Mouse (Mus musculus) gastrocnemius, postnatal 36 days (tissue): Measurements from ENCODE around the gene Fbxw8. TPM values are rescaled to one million over a fixed set of nuclear protein-coding genes. Genes with fewer than 3 reads are reported as not detected.
A peak's percentile ranks its signal among the peaks of the same experiment; 100 is the strongest.

Source experiments
- DNase-seq, 2 experiments: peaks; one replicate each; pipeline ENCODE4 v3.0.0; 2022
- intact Hi-C: fragments of 180-260 bp; cut with DNase I; formaldehyde crosslinking; loops from one replicate; pipeline ENCODE4 v1.15.1; 2025
- total RNA-seq, 2 experiments: library from RNA; stranded (reverse); gene quantifications; 2 replicates each; pipeline ENCODE4 v1.2.3; 2021

The Fbxw8 gene
- total RNA-seq, 2 experiments from 2014 or later: 17.8 to 19.1 TPM

GRCm38 (mm10) chr5:118028191-118029034 is 126.9 kb downstream of the Fbxw8 start:
- intact Hi-C loops: no loop called here
- DNase-seq: no peak

GRCm38 (mm10) chr5:118027698-118028190 is 127.5 kb downstream of the Fbxw8 start, which contains the start of gene Tesc:
Gene Tesc, plus strand, starts transcription at chr5:118027743.
- intact Hi-C loops: no loop called here
- no peak for DNase-seq

GRCm38 (mm10) chr5:118027101-118027697 is 128.1 kb downstream of the Fbxw8 start:
- intact Hi-C loops: no loop called here
- no peak for DNase-seq

- no peak for DNase-seq
- intact Hi-C loops: no loop called here
Observed at GRCm38 (mm10) chr5:118026343-118026742, 128.9 kb downstream of the Fbxw8 start.

GRCm38 (mm10) chr5:118025880-118026279 is 129.4 kb downstream of the Fbxw8 start:
- no peak for DNase-seq
- intact Hi-C loops: no loop called here

GRCm38 (mm10) chr5:118023053-118023452 is 132.2 kb downstream of the Fbxw8 start:
- intact Hi-C loops: no loop called here
- no peak for DNase-seq

- intact Hi-C loops: no loop called here
- DNase-seq: no peak
Observed at GRCm38 (mm10) chr5:118019905-118020304, 135.4 kb downstream of the Fbxw8 start.

- DNase-seq: no peak
- intact Hi-C loops: no loop called here
Observed at GRCm38 (mm10) chr5:118017527-118017926, 137.7 kb downstream of the Fbxw8 start.

GRCm38 (mm10) chr5:118015669-118016068 is 139.6 kb downstream of the Fbxw8 start:
- intact Hi-C loops: no loop called here
- no peak for DNase-seq

GRCm38 (mm10) chr5:118015028-118015427 is 140.2 kb downstream of the Fbxw8 start:
- peak in 1 of 2 experiments; percentile 44 for DNase-seq
- intact Hi-C loops: no loop called here

Other genes with a start within 250 kb of the Fbxw8 start
- 10 to 100 TPM in 1 of 2 experiments, 1 to 10 TPM in 1; 8.5 to 13.6 TPM for gene Fbxo21, start 178.7 kb downstream of the Fbxw8 start, total RNA-seq
- under 1 TPM; 0.44 to 0.71 TPM for gene Tesc, start 127.7 kb downstream of the Fbxw8 start, total RNA-seq
- gene Hrk, start 9.2 kb upstream of the Fbxw8 start, total RNA-seq: under 1 TPM; 0.10 to 0.20 TPM
- gene Rnft2, start 89.7 kb upstream of the Fbxw8 start, total RNA-seq: 1 to 10 TPM in 1 of 2 experiments, under 1 TPM in 1; 0.64 to 1.5 TPM
- gene 2410131K14Rik, start 89.8 kb upstream of the Fbxw8 start, total RNA-seq: 1 to 10 TPM; 3.4 to 4.0 TPM